Mouse (Mus musculus) kidney, adult 2 months (tissue): Measurements from ENCODE around the gene Prmt3. TPM values are rescaled to one million over a fixed set of nuclear protein-coding genes. Genes with fewer than 3 reads are reported as not detected.

ENCODE experiments used
- DNase-seq: peaks from one replicate; pipeline ENCODE4 v3.0.0; 2021
- H3K27ac ChIP-seq: fragments of 200-500 bp; 2 replicates; pipeline ENCODE4 v1.5.1; 2012; ENCODE audit warnings: low read depth, low read length, control low read depth, inconsistent platforms; ENCODE audit not compliant: insufficient read depth
- H3K27me3 ChIP-seq: fragments of 200-500 bp; replicated peaks from 2 replicates; pipeline ENCODE4 v1.6.1; 2012; ENCODE audit warnings: mild to moderate bottlenecking, moderate library complexity, low read length, inconsistent platforms; ENCODE audit not compliant: control insufficient read depth, insufficient read depth
- H3K36me3 ChIP-seq: fragments of 200-500 bp; 2 replicates; pipeline ENCODE4 v1.6.1; 2012; ENCODE audit warnings: mild to moderate bottlenecking, moderate library complexity, low read length, inconsistent platforms; ENCODE audit not compliant: control insufficient read depth, insufficient read depth
- H3K4me1 ChIP-seq: fragments of 200-500 bp; 2 replicates; pipeline ENCODE4 v1.6.1; 2011; ENCODE audit warnings: low read length; ENCODE audit not compliant: control insufficient read depth, insufficient read depth
- H3K4me3 ChIP-seq: fragments of 200-500 bp; 2 replicates; pipeline ENCODE4 v1.5.1; 2011; ENCODE audit warnings: mild to moderate bottlenecking, low read depth, low read length, control low read depth; ENCODE audit not compliant: insufficient read depth
- CTCF ChIP-seq: fragments of 200-500 bp; conservative IDR thresholded peaks from 2 replicates; pipeline ENCODE4 v1.5.1; 2011; ENCODE audit warnings: low read depth, mild to moderate bottlenecking, control low read depth, low read length, moderate library complexity, mixed read lengths; ENCODE audit not compliant: insufficient read depth, insufficient read length
- POLR2A ChIP-seq: fragments of 200-500 bp; IDR thresholded peaks from one replicate; pipeline ENCODE4 v1.6.1; 2011; ENCODE audit warnings: low read depth, low read length, control low read depth
- WGBS: fragments of 180-500 bp; shearing (Covaris S2); methylation state at CpG from one replicate; pipeline ENCODE4 v1.1.7; 2018; 5-methylcytosine and 5-hydroxymethylcytosine counted together
- polyA plus RNA-seq: library from polyadenylated mRNA; depleted of rRNA; stranded (reverse); fragments of >200 nt; gene quantifications from 2 replicates; pipeline ENCODE4 v1.2.3, GENCODE M21; 2012

Prmt3 gene
- polyA plus RNA-seq, 1 experiment, result 12.1 TPM

DNA sequence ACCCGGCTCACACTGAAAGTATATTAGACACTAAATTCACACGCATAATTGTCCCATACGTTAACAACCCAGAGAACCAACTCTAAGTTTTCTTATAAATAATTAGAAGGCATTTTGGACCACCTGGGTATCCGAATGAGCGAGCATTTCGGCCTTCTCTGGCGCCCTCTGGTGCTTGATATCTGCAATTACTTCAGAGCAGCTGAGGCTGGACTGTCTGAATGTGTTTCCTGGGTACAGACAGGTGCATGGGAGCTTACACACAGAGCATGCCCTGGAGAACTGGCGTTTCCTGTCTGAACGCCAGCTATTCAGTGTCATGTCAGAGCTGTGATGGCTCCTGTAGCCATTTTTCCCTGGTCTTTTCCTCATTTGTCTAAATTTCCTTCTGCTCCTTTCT, 23.4 kb upstream of the Prmt3 start:
- DNase-seq, result peak; percentile 61
- TF ChIP-seq POLR2A, result no peak
- TF ChIP-seq CTCF, result peak; percentile 85
- Histone ChIP-seq H3K4me1 (no peaks in the 10 kb centered on the region; the same call in 1 of the 2 replicates), H3K27ac (no peak overlapping the region), H3K4me3 (no peak overlapping the region), H3K27me3 (0 out of 2 replicates have a peak, but pooled peaks cover 1% of the 10 kb centered on the region), H3K36me3 (no peaks in the 10 kb centered on the region)
- WGBS, result 3% methylated on average over 9 of the region's 9 CpGs

DNA sequence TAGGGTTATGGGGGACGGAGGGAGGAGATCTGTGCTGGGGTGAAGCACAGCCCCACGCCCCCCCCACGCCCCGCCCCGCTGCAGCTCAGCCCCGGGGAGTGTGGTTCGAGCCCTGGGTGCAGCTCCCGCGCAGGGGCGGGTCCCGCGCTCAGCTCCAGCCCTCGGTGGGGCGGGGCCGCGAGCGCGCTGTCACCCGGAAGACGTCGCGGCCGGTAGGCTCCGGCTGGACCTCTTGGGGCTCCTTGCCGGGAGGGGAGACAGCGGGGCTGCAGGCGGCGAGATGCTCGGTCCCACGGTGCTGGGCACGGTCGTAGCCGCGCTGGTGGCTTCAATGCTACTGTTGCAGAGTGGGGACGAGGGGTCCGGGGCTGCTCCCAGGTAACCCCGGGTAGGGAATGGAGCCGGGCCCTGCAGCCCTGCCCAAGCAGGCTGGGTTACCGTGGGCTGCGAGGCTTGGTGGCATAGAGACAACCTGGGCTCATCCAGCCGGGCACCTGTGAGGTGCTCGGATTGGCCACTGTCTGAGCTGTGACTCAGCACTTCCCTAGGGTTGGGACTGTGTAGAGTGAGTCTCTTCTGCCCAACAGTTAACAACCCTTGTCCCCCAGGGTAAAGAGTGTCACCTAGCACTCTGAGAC, 19.1 kb upstream of the Prmt3 start, which contains the start of gene Htatip2:
Htatip2 (plus strand) TSS at position 182 of the 638 bp plus-strand sequence.
- Histone ChIP-seq H3K27me3 (no peaks in the 10 kb centered on the region), H3K4me3 (peak within 1 kb of the TSS; percentile 84), H3K4me1 (no peaks in the 10 kb centered on the region; the same call in 1 of the 2 replicates), H3K27ac (no peak within 1 kb of the TSS), H3K36me3 (no peaks in the 10 kb centered on the region; the same call in 1 of the 2 replicates)
- TF ChIP-seq CTCF, result no peak
- no peak for TF ChIP-seq POLR2A
- peak; percentile 58 for DNase-seq
- WGBS, result 2% methylated on average over 42 of the region's 42 CpGs

DNA sequence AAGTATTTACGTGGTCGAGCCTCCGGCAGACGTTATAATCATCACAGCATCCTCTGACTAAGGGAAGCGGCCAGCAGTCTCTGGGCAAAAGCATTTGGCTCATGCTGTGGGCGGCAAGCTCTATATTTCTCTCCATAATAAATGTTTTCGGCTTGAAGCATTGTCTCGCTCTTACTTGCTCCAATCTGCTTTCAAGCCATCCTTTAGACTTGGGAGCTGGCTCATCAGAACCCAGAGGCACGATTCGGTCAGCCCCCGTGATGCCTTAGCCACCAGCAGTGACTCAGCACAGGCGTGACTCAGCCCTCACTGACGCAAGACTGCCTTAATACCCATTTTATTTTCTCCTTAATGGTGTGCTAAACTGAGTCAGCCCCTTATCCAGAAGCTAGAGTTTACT, 15.5 kb upstream of the Prmt3 start:
- TF ChIP-seq CTCF, result no peak
- TF ChIP-seq POLR2A, result no peak
- H3K36me3 ChIP-seq, result no peaks in the 10 kb centered on the region; the same call in 1 of the 2 replicates
- no peak overlapping the region for H3K27ac ChIP-seq
- no peak for DNase-seq
- no peaks in the 10 kb centered on the region for H3K27me3 ChIP-seq
- no peak overlapping the region for H3K4me3 ChIP-seq
- 84% methylated on average over 13 of the region's 13 CpGs for WGBS
- no peaks in the 10 kb centered on the region; the same call in 1 of the 2 replicates for H3K4me1 ChIP-seq

DNA sequence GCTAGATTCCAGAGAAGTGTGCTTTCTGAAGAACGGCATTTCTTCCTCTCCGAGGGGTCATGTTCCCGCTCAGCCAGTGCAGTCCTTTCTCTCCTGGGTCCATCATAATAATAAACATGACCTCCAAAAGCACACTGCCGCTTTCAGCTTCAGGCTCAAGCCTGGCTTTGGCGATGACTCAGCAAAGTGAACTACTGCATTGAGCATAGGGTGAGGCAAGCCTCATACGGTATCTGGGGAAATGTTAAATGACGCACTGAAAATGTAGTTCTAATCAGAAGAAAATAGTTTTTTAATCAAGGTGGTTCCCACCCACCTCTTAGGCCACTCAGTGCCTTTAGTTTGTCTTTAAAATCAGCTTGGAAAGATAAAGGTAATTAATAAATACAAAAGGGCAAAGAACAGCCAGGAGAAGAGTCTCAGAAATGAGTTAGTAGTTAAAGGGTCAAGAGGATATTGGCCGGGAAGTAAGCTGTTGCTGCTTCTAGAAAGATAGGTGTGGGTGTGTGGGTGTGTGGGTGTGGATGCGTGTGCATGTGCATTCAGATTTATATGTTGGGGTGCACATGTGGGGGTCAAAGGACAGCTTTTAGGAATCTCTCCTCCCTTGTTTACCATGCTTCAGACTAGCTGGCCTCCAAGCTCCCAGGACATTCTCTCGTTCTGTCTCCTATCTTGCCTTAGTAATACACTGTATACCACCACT, 14.0 kb upstream of the Prmt3 start:
- H3K36me3 ChIP-seq, result no peaks in the 10 kb centered on the region; the same call in 1 of the 2 replicates
- no peak overlapping the region for H3K4me3 ChIP-seq
- no peak for TF ChIP-seq CTCF
- no peak for TF ChIP-seq POLR2A
- no peaks in the 10 kb centered on the region for H3K27me3 ChIP-seq
- no peak for DNase-seq
- no peaks in the 10 kb centered on the region for H3K4me1 ChIP-seq
- 72% methylated on average over 10 of the region's 10 CpGs for WGBS
- no peak overlapping the region for H3K27ac ChIP-seq

DNA sequence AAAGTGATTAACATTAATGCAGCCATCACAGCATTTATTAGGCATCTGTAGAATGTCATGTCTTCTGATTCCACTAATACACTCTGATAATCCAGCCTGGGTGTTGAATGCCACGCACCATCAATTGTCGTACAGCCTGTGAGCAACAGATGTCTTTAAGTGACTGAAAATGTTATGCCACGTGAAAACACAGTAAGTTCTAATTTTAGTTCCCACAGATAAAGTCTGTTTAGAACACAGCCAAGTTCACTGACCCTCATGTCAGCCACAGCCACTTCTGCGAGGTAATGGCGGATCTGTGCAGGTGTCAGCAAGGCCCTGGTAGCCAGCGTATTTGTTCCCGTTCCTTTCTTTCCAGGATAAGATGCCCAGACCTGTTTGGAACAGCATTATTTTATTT, 12.0 kb upstream of the Prmt3 start:
- no peak for DNase-seq
- WGBS, result 90% methylated on average over 7 of the region's 7 CpGs
- no peak for TF ChIP-seq CTCF
- H3K27me3 ChIP-seq, result no peaks in the 10 kb centered on the region
- no peak overlapping the region for H3K4me3 ChIP-seq
- no peaks in the 10 kb centered on the region for H3K4me1 ChIP-seq
- H3K27ac ChIP-seq, result no peak overlapping the region
- no peaks in the 10 kb centered on the region; the same call in 1 of the 2 replicates for H3K36me3 ChIP-seq

DNA sequence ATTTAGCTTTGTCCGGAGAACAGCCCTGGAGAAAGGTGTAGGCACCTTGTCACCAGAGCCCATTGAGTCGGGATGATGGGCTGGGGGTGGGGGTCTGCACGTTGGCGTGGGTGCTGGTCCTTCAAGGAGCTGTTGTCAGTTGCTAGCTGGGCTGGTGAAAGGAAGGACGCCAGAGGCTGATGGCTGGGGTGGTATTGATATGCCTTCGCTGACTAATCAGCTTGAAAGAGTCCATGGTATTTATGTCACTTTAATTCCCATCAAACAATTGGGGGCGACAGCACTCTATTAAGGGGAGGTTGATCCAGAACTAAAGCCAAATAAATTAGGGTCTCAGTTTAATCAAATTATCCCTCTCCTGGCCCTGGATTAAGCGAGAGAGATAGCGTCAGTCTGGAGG, 9.6 kb upstream of the Prmt3 start:
- no peaks in the 10 kb centered on the region for H3K27me3 ChIP-seq
- 68% methylated on average over 9 of the region's 9 CpGs for WGBS
- DNase-seq, result no peak
- no peak overlapping the region for H3K4me3 ChIP-seq
- H3K4me1 ChIP-seq, result no peaks in the 10 kb centered on the region
- TF ChIP-seq CTCF (no peak), POLR2A (no peak)
- no peaks in the 10 kb centered on the region for H3K36me3 ChIP-seq
- no peak overlapping the region for H3K27ac ChIP-seq

DNA sequence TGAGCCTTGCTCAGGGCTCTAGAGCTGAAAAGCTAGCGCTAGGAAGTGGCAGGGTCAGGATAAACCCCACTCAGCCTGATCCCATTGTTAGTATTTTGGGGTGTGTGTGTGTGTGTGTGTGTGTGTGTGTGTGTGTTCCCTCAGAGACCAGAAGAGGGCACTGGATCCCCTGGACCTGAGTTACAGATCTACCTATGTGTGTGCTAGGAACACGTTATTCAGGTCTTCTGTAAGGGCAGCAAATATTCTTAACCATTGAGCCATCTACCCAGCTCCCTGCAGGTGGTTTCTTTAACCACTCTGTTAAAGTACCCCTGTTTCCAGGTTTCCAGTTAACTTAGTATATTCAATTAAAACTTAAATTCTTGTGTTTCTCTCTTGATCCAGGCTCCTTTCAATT, 3.8 kb upstream of the Prmt3 start:
- H3K27me3 ChIP-seq, result no peaks in the 10 kb centered on the region
- H3K4me1 ChIP-seq, result no peaks in the 10 kb centered on the region
- no peak for DNase-seq
- H3K36me3 ChIP-seq, result no peaks in the 10 kb centered on the region
- TF ChIP-seq CTCF, result no peak
- no peak for TF ChIP-seq POLR2A
- WGBS, result 100% methylated on average over 2 of the region's 2 CpGs
- H3K4me3 ChIP-seq, result no peak overlapping the region
- no peak overlapping the region for H3K27ac ChIP-seq
